Mouse (Mus musculus): ENCODE data around the gene Rab7b. TPM values are rescaled to one million over a fixed set of nuclear protein-coding genes. Genes with fewer than 3 reads are reported as not detected.
A peak's percentile ranks its signal among the peaks of the same experiment; 100 is the strongest.

The Rab7b gene
- total and polyA plus RNA-seq, 2 experiments from 2014 or later = 2.8 to 3.1 TPM

DNA sequence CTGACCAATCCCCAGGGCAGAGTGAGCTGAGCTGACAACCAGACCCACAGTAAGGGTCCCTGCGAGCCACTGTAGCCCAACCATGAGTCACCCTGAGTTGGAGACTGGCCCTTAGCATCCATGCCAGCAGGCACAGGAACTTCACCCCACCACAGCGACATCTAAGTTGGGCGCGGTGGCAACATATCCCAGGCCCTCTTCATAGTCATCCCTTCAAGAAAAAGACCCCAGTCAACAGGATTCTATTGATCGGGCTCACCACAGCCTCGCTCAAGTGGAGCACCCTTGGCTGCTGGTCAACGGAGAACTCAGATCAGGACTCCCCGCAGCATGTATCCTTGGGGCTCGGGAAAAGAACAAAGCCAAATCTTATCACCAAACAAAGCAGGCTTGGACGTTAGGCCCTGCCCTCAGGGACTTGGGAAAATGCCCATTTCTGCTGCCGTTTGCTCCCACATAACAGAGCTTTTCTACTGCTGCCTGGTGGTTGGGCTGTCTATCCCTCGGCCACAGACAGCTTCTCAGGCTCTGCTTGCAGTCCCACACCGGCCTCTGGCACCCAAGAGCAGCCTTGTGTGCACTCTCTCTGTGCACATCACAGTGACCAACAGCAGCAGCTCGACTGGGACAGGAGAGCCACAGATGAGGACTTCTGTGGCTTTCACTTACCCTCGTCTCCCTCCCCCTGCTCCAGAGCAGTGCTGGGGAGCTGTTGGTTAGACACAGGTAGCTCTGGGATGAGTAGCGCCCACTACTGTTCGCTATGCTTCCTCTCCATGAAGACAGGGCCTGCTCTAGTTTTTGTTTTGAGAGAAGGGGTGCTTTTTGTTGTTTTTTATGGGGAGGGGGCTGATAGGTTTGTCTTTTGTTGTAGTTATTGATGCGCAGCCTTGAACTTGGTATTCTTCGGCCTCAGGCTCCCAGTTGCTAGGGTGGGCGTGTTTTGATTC, 26.2 kb downstream of the Rab7b start:
- no peaks in the 10 kb centered on the region for H3K36me3 ChIP-seq (replicated peaks; ENCODE audit: control insufficient read depth, insufficient read depth, low read length)
- no peak overlapping the region for H3K4me3 ChIP-seq (ENCODE audit: low read depth, low read length)
- peak; percentile 12; the same call in 1 of the 2 replicates for TF ChIP-seq CTCF (IDR thresholded peaks at IDR 0.05; ENCODE audit: low read depth)
- TF ChIP-seq EP300 (IDR thresholded peaks at IDR 0.05; ENCODE audit: low read depth) = no peak
- H3K27ac ChIP-seq (ENCODE audit: low read depth) = peak overlapping the region; percentile 44
- peak; percentile 24; the same call in 1 of the 2 replicates for ATAC-seq (ENCODE audit: insufficient read depth, low read depth)
- 49% methylated on average over 20 of the region's 20 CpGs for WGBS
- peaks cover 11% of the 10 kb centered on the region for H3K4me1 ChIP-seq (ENCODE audit: control insufficient read depth, insufficient read depth)
- H3K27me3 ChIP-seq (ENCODE audit: control insufficient read depth, insufficient read depth, low read length) = no peaks in the 10 kb centered on the region
- DNase-seq (ENCODE audit: low spot score) = peak; percentile 35
- no peaks in the 10 kb centered on the region for H3K9me3 ChIP-seq (replicated peaks; ENCODE audit: control insufficient read depth, low read length)
- H3K4me2 ChIP-seq (ENCODE audit: low read depth, low read length) = no peak overlapping the region
- no peak overlapping the region for H3K9ac ChIP-seq (replicated peaks; ENCODE audit: low read depth, low read length)

GRCm38 (mm10) chr1:131718952-131719694, 30.6 kb downstream of the Rab7b start:
- TF ChIP-seq CTCF (IDR thresholded peaks at IDR 0.05; ENCODE audit: low read depth) (no peak), EP300 (IDR thresholded peaks at IDR 0.05; ENCODE audit: low read depth) (no peak)
- WGBS = 78% methylated on average over 16 of the region's 16 CpGs
- Histone ChIP-seq H3K9ac (replicated peaks; ENCODE audit: low read depth, low read length) (no peak overlapping the region), H3K9me3 (replicated peaks; ENCODE audit: control insufficient read depth, low read length) (no peaks in the 10 kb centered on the region), H3K4me1 (ENCODE audit: control insufficient read depth, insufficient read depth) (peaks cover 14% of the 10 kb centered on the region), H3K4me3 (ENCODE audit: low read depth, low read length) (no peak overlapping the region), H3K4me2 (ENCODE audit: low read depth, low read length) (no peak overlapping the region), H3K27me3 (ENCODE audit: control insufficient read depth, insufficient read depth, low read length) (no peaks in the 10 kb centered on the region), H3K36me3 (replicated peaks; ENCODE audit: control insufficient read depth, insufficient read depth, low read length) (no peaks in the 10 kb centered on the region), H3K27ac (ENCODE audit: low read depth) (no peak overlapping the region)
- DNase-seq (ENCODE audit: low spot score) (no peak), ATAC-seq (ENCODE audit: insufficient read depth, low read depth) (no peak)

GRCm38 (mm10) chr1:131721989-131722388, 33.5 kb downstream of the Rab7b start:
- Histone ChIP-seq H3K4me3 (ENCODE audit: low read depth, low read length) (no peak overlapping the region), H3K36me3 (replicated peaks; ENCODE audit: control insufficient read depth, insufficient read depth, low read length) (no peaks in the 10 kb centered on the region), H3K9me3 (replicated peaks; ENCODE audit: control insufficient read depth, low read length) (no peaks in the 10 kb centered on the region), H3K4me1 (ENCODE audit: control insufficient read depth, insufficient read depth) (peaks cover 14% of the 10 kb centered on the region; the same call in 1 of the 2 replicates), H3K4me2 (ENCODE audit: low read depth, low read length) (no peak overlapping the region), H3K27me3 (ENCODE audit: control insufficient read depth, insufficient read depth, low read length) (no peaks in the 10 kb centered on the region), H3K9ac (replicated peaks; ENCODE audit: low read depth, low read length) (no peak overlapping the region), H3K27ac (ENCODE audit: low read depth) (no peak overlapping the region)
- WGBS = 50% methylated on average over 3 of the region's 3 CpGs
- no peak for TF ChIP-seq CTCF (IDR thresholded peaks at IDR 0.05; ENCODE audit: low read depth)
- TF ChIP-seq EP300 (IDR thresholded peaks at IDR 0.05; ENCODE audit: low read depth) = no peak
- DNase-seq (ENCODE audit: low spot score) (no peak), ATAC-seq (ENCODE audit: insufficient read depth, low read depth) (no peak)

GRCm38 (mm10) chr1:131723549-131723948, 35.1 kb downstream of the Rab7b start:
- H3K4me1 ChIP-seq (ENCODE audit: control insufficient read depth, insufficient read depth) = peaks cover 14% of the 10 kb centered on the region; the same call in 1 of the 2 replicates
- TF ChIP-seq EP300 (IDR thresholded peaks at IDR 0.05; ENCODE audit: low read depth) = no peak
- no peak for TF ChIP-seq CTCF (IDR thresholded peaks at IDR 0.05; ENCODE audit: low read depth)
- no peak overlapping the region for H3K4me2 ChIP-seq (ENCODE audit: low read depth, low read length)
- H3K27ac ChIP-seq (ENCODE audit: low read depth) = no peak overlapping the region
- WGBS = 90% methylated on average over 4 of the region's 4 CpGs
- ATAC-seq (ENCODE audit: insufficient read depth, low read depth) = no peak
- no peak for DNase-seq (ENCODE audit: low spot score)
- no peaks in the 10 kb centered on the region for H3K27me3 ChIP-seq (ENCODE audit: control insufficient read depth, insufficient read depth, low read length)
- H3K9ac ChIP-seq (replicated peaks; ENCODE audit: low read depth, low read length) = no peak overlapping the region
- H3K9me3 ChIP-seq (replicated peaks; ENCODE audit: control insufficient read depth, low read length) = no peaks in the 10 kb centered on the region
- H3K36me3 ChIP-seq (replicated peaks; ENCODE audit: control insufficient read depth, insufficient read depth, low read length) = no peaks in the 10 kb centered on the region
- H3K4me3 ChIP-seq (ENCODE audit: low read depth, low read length) = no peak overlapping the region

DNA sequence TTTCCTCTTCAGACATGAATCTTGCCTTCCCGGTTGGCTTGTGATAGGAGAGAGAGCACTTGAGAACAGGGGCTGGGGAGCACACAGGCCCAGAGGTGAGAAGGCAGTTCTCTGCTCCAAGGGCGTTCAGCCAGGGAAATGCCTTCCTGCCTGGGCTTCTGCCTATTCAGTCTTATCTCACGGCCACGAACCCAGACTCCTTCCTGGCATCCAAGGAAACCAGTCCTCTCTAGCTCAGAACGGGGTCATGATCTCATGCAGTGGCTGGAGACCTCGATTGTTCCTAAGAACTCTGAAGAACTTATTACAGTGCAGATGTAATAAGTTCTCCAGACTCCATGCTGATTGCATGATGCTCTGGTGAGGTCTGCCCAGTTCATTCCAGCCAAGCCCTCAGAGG, 38.1 kb downstream of the Rab7b start:
- TF ChIP-seq CTCF (IDR thresholded peaks at IDR 0.05; ENCODE audit: low read depth) (no peak), EP300 (IDR thresholded peaks at IDR 0.05; ENCODE audit: low read depth) (no peak)
- Histone ChIP-seq H3K27me3 (ENCODE audit: control insufficient read depth, insufficient read depth, low read length) (no peaks in the 10 kb centered on the region), H3K4me1 (ENCODE audit: control insufficient read depth, insufficient read depth) (peaks cover 14% of the 10 kb centered on the region; the same call in 1 of the 2 replicates), H3K36me3 (replicated peaks; ENCODE audit: control insufficient read depth, insufficient read depth, low read length) (no peaks in the 10 kb centered on the region), H3K9ac (replicated peaks; ENCODE audit: low read depth, low read length) (no peak overlapping the region; the same call in 1 of the 2 replicates), H3K27ac (ENCODE audit: low read depth) (no peak overlapping the region), H3K4me3 (ENCODE audit: low read depth, low read length) (no peak overlapping the region), H3K9me3 (replicated peaks; ENCODE audit: control insufficient read depth, low read length) (no peaks in the 10 kb centered on the region), H3K4me2 (ENCODE audit: low read depth, low read length) (no peak overlapping the region)
- 6% methylated on average over 6 of the region's 6 CpGs for WGBS
- DNase-seq (ENCODE audit: low spot score) = peak; percentile 41
- peak; percentile 70 for ATAC-seq (ENCODE audit: insufficient read depth, low read depth)

All from heart, postnatal 0 days (tissue).